Mouse (Mus musculus): Measurements from ENCODE around the gene Fam234a. TPM values are rescaled to one million over a fixed set of nuclear protein-coding genes. Genes with fewer than 3 reads are reported as not detected.

The Fam234a gene
- polyA plus RNA-seq, 1 experiment from 2014 or later, result 89.5 TPM

DNA sequence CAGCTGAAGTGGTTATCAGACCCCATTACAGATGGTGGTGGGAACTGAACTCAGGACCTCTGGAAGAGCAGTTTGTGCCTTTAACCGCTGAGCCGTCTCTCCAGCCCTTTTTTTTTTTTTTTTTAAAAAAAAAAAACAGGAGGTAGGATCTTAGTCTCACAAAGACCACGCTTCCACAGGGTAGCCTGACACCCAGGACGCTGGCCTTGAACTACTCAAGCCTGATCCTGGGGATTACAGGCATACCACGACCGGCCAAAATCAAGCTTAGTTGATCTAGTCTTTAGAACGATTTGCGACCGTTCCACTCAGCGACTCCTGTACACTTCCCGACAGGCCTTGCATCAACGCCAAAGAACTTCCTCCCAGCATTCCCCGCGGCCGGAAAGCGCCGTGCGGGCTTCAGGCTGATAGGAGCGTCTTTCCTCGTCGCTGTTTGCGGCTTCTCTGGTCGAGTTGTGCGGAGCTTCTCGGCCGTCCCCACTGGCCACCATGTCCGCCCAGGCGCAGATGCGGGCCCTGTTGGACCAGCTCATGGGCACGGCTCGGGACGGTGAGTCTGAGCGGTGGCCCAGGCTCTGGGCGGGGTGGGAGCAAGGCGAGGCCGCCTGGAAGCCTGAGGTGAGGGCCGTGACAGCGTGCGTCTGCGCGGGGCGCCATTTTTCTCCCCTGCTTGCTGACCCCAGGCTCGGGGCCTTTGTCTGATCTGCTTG, 8.7 kb upstream of the Fam234a start, which contains the start of gene Luc7l:
Gene Luc7l (plus strand): TSS at position 358 of the 713 bp plus-strand sequence.
- H3K36me3 ChIP-seq, result peaks cover 9% of the 10 kb centered on the region; the same call in 1 of the 2 replicates
- no peaks in the 10 kb centered on the region for H3K9me3 ChIP-seq
- WGBS, result under 1% methylated on average over 43 of the region's 43 CpGs
- H3K27me3 ChIP-seq (replicated peaks), result no peaks in the 10 kb centered on the region
- peak within 1 kb of the TSS; percentile 98 for H3K9ac ChIP-seq
- peak within 1 kb of the TSS; percentile 97 for H3K4me3 ChIP-seq (replicated peaks)
- peak; percentile 97 for ATAC-seq
- H3K27ac ChIP-seq, result peak within 1 kb of the TSS; percentile 99
- peaks cover 4% of the 10 kb centered on the region; the same call in 1 of the 2 replicates for H3K4me1 ChIP-seq (replicated peaks)
- H3K4me2 ChIP-seq (replicated peaks), result peak within 1 kb of the TSS; percentile 64

DNA sequence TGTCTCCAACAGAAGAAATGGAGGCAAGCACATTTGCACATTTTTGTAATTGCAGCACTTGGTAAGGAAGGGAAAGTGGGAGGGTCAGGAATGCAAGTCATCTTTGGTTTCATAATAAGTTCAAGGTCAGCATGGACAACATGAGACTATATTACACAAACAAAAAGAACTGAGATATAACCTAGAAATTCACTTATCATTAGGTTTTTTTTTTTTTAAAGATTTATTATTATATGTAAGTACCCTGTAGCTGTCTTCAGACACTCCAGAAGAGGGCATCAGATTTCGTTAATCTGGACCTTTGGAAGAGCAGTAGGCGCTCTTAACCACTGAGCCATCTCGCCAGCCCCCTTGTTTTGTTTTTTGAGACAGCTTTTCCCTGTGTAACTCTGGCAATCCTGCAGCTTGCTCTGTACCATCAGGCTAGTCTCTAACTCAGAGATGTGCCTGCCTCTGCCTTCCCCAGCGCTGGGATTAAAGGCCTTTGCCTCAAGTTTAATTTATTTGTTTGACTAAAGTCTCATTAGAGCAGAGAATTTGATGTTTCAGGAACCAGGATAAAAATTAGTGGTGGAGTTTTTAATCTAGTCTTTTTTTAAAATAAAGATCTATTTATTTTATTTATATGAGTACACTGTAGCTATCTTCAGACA, 8.0 kb upstream of the Fam234a start:
- H3K4me1 ChIP-seq (replicated peaks), result peaks cover 4% of the 10 kb centered on the region; the same call in 1 of the 2 replicates
- H3K27me3 ChIP-seq (replicated peaks), result no peaks in the 10 kb centered on the region
- WGBS, result 50% methylated on average over 4 of the region's 4 CpGs
- no peak overlapping the region for H3K9ac ChIP-seq
- H3K36me3 ChIP-seq, result peaks cover 3% of the 10 kb centered on the region; the same call in 1 of the 2 replicates
- H3K4me3 ChIP-seq (replicated peaks), result no peak overlapping the region
- peak overlapping the region; percentile 99; the same call in 1 of the 2 replicates for H3K27ac ChIP-seq
- peak overlapping the region; percentile 64 for H3K4me2 ChIP-seq (replicated peaks)
- no peak for ATAC-seq
- no peaks in the 10 kb centered on the region for H3K9me3 ChIP-seq

DNA sequence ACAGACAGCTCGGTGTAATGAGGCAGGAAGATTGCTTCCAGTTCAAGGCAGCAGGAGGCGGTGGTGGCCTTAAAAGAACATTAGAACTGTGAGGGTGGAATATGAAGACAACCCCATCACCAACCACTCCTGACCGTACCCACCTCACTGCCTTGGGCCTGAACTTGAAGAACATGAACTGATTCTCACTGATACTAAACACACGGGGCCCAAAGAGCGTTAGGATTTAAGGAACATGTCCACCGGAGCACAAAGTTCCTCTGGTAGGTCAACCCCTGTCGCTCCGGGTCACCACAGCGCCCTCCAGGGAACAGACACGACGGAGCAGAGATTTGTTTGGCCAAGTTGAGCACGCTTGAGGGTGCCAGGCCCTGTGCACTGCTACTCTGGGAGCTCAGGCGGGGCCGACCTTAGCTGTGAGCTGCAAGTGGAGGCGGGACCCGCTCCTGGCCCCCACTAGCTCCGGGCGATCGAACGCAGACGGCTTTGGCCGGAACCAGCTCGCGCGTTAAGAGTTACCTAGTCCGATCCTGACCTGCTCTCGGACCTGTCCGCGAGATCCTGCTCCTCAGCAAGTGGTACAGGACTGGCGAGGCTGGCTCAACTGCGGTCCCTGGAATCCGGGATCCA, 456 bp downstream of the Fam234a start:
- ATAC-seq, result peak; percentile 73
- H3K27me3 ChIP-seq (replicated peaks), result no peaks in the 10 kb centered on the region
- H3K9me3 ChIP-seq, result no peaks in the 10 kb centered on the region
- peak overlapping the region; percentile 74 for H3K4me3 ChIP-seq (replicated peaks)
- H3K4me2 ChIP-seq (replicated peaks), result peak overlapping the region; percentile 83
- peak overlapping the region; percentile 85 for H3K27ac ChIP-seq
- H3K36me3 ChIP-seq, result no peaks in the 10 kb centered on the region
- peaks cover 4% of the 10 kb centered on the region for H3K4me1 ChIP-seq (replicated peaks)
- under 1% methylated on average over 32 of the region's 32 CpGs for WGBS
- H3K9ac ChIP-seq, result peak overlapping the region; percentile 80

DNA sequence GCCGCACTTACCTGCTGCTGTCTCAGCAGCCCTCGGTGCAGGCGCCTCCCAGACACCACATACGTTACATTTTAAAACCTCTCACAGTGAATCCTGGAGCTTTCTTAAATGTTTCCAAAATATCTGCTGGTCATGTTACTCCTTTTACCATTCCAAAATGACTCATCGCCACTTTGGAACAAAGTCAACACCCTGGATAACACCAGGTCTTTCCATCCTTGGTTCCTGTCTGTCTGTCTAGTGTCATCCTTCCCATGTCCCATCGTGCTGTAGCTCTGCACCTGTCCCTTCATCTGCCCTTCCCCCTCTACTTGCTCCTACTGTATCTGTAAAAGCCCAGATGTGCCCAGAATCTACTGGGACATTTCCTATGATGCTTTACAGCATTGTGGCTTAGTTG, 3.1 kb downstream of the Fam234a start:
- Histone ChIP-seq H3K27ac (peak overlapping the region; percentile 41; the same call in 1 of the 2 replicates), H3K36me3 (no peaks in the 10 kb centered on the region), H3K9ac (no peak overlapping the region), H3K9me3 (no peaks in the 10 kb centered on the region), H3K4me3 (replicated peaks) (no peak overlapping the region), H3K4me1 (replicated peaks) (peaks cover 9% of the 10 kb centered on the region), H3K27me3 (replicated peaks) (no peaks in the 10 kb centered on the region), H3K4me2 (replicated peaks) (no peak overlapping the region)
- ATAC-seq, result no peak
- WGBS, result 70% methylated on average over 6 of the region's 6 CpGs

DNA sequence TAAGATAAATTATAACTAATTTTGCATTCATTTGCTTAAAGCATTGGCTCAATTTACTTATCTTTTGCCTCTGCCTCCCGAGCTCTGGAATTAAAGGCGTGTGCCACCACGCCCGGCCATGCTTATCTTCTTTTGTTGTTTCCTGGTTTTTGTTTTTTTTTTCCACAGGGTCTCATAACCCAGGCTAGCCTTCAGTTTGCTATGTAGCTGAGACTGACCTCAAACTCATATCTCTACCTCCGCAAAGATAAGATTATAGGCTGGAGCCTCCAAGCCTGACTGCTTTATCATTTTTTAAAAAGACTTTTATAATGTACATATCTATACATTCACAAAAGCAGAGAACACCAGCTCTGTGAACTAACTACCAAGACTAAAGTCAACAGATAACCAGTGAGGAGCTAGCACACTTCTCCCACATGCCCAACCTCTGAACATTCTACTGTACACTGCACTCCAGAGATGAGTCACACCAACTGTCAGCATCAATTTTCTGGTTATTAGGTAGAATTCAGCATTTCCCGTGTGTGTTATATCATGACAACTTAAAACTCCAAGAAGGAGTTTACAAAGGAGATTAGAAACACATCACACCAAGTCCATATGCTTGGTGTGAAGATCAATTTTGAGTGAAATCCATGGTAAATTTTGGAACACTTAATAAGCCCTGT, 3.8 kb downstream of the Fam234a start:
- no peak for ATAC-seq
- Histone ChIP-seq H3K9ac (no peak overlapping the region), H3K4me2 (replicated peaks) (no peak overlapping the region), H3K4me3 (replicated peaks) (no peak overlapping the region), H3K9me3 (no peaks in the 10 kb centered on the region), H3K36me3 (no peaks in the 10 kb centered on the region), H3K27me3 (replicated peaks) (no peaks in the 10 kb centered on the region), H3K4me1 (replicated peaks) (peaks cover 9% of the 10 kb centered on the region), H3K27ac (no peak overlapping the region)
- WGBS, result 53% methylated on average over 6 of the region's 6 CpGs

DNA sequence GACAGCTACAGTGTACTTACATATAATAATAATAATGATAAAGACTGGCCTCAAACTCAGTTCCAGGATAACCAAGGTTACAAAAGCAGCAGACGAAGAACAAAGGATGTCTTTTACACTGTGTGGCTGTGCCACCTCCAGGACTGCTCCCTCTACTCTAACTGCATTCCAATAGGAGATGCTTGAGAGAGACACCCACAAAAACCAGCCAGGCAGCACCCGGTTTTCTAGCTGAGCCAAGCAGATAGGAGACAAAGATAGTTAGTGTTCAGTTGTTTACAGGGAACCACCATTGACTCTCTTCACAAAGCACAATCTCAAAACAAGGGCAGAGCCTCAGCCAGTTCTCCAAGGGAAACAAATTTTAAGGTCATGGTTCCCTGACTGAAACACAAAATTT, 4.5 kb downstream of the Fam234a start:
- 60% methylated on average over 2 of the region's 2 CpGs for WGBS

DNA sequence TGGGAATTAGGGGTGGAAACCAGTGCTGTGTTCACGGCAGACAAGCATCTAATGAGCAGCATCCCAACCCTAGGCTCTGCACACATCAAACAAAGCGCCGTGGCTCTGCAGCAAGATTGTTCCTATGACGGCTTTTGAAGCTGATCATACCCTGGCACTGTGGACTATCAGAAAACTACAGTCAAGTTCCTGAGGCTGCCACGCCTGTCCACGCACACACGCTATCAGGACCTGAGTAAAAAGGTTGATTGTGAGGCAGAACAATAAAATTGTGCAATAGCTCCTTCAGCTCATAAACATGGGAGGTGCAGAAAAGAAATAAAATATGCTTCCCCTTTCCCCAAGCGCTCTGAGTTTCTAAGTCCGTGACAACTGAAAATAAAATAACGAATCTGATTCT, 6.4 kb downstream of the Fam234a start:
- no peak overlapping the region for H3K9ac ChIP-seq
- peak; percentile 81 for ATAC-seq
- no peaks in the 10 kb centered on the region for H3K27me3 ChIP-seq (replicated peaks)
- H3K4me1 ChIP-seq (replicated peaks), result peaks cover 12% of the 10 kb centered on the region
- H3K27ac ChIP-seq, result peak overlapping the region; percentile 54
- H3K36me3 ChIP-seq, result no peaks in the 10 kb centered on the region
- no peak overlapping the region for H3K4me3 ChIP-seq (replicated peaks)
- WGBS, result 68% methylated on average over 10 of the region's 10 CpGs
- H3K9me3 ChIP-seq, result no peaks in the 10 kb centered on the region
- 0 out of 2 replicates have a peak overlapping the region, but pooled peaks have one; percentile 22 for H3K4me2 ChIP-seq (replicated peaks)

More for the DNA sequence above, 4.5 kb downstream of the Fam234a start:
- no peak overlapping the region for H3K9ac ChIP-seq
- no peak for ATAC-seq
- peak overlapping the region; percentile 52 for H3K27ac ChIP-seq
- no peak overlapping the region for H3K4me2 ChIP-seq (replicated peaks)
- no peaks in the 10 kb centered on the region for H3K9me3 ChIP-seq
- H3K27me3 ChIP-seq (replicated peaks), result no peaks in the 10 kb centered on the region
- H3K4me3 ChIP-seq (replicated peaks), result no peak overlapping the region
- no peaks in the 10 kb centered on the region for H3K36me3 ChIP-seq
- H3K4me1 ChIP-seq (replicated peaks), result peaks cover 12% of the 10 kb centered on the region

DNA sequence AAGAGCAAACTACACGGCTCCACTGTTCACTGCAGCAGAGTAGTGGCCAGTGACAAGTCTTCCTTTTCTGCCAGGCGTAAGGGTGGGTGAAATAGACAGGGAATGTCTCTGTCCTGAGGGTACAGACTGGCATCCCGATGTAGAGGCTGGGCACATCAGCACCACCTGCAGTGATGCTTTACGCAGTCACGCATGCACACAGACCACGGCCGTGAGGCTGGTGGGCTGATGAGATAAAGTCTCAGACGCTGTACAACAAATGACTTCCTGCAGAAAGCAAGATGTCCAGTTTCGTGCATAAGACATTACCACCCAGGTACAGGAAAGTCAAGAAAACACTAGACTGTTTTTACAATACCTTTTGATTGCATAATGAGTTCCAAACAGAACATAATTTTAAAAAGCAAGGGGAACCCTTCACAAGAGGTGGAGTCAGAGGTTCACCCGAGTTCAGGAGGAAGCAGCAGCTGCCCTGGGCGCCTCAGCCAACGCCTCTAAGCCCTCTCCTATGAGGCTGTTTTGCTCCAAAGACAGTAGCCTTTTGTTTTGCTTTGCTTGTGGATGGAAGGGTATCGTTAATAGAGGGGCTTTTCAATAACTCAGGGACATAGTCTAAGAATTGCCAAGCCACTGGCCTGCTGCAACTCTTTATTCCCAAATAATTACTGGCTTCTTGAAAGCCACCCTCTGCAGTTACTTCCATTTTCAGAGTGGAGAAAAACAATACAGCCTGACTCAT, 8.8 kb downstream of the Fam234a start:
- 50% methylated on average over 13 of the region's 13 CpGs for WGBS
- ATAC-seq, result peak; percentile 22; the same call in 1 of the 2 replicates
- Histone ChIP-seq H3K9me3 (no peaks in the 10 kb centered on the region), H3K36me3 (no peaks in the 10 kb centered on the region), H3K9ac (no peak overlapping the region), H3K4me3 (replicated peaks) (no peak overlapping the region), H3K27me3 (replicated peaks) (no peaks in the 10 kb centered on the region), H3K27ac (peak overlapping the region; percentile 61), H3K4me1 (replicated peaks) (peaks cover 7% of the 10 kb centered on the region), H3K4me2 (replicated peaks) (peak overlapping the region; percentile 4; the same call in 1 of the 2 replicates)

DNA sequence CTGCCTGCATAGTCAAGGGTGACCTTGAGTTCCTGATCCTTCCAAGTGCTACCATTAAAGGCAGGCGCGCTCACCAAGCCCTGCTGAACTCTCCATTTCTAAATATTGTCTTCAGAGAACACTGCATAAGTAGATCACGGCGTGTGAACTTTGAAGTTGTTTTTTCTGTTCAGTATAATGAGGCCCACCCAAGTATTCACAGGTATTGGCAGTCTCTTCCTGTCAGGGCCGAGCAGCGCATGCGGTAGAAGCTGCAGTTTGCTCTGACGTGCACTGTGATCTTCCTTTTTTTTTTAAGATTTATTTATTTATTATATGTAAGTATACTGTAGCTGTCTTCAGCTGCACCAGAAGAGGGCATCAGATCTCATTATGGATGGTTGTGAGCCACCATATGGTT, 9.7 kb downstream of the Fam234a start:
- no peak for ATAC-seq
- no peaks in the 10 kb centered on the region for H3K9me3 ChIP-seq
- H3K27me3 ChIP-seq (replicated peaks), result no peaks in the 10 kb centered on the region
- 77% methylated on average over 8 of the region's 8 CpGs for WGBS
- no peak overlapping the region for H3K4me3 ChIP-seq (replicated peaks)
- 0 out of 2 replicates have a peak overlapping the region, but pooled peaks have one; percentile 17 for H3K27ac ChIP-seq
- no peaks in the 10 kb centered on the region for H3K36me3 ChIP-seq
- H3K4me1 ChIP-seq (replicated peaks), result peaks cover 7% of the 10 kb centered on the region
- H3K4me2 ChIP-seq (replicated peaks), result no peak overlapping the region
- no peak overlapping the region for H3K9ac ChIP-seq

DNA sequence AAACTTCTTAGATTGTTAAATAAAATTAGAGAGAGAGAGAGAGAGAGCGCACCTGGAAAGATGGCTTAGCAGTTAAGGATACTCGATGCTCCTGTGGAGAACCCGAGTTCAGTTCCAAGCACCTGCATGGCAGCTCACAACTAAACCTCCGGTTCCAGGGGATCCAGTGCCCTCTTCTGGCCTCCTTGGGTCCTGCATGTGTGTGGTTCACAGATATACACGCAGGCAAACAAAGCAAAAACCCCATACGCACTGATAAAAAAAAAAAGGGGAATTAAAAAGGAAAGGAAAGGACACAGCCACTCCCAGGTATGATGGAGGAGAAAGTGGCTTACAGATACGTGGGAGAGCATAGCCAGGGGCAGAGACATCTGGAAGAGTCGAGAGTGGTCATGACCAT, 11.2 kb downstream of the Fam234a start:
- H3K4me1 ChIP-seq (replicated peaks), result peaks cover 7% of the 10 kb centered on the region
- H3K27ac ChIP-seq, result no peak overlapping the region
- no peaks in the 10 kb centered on the region for H3K9me3 ChIP-seq
- 77% methylated on average over 8 of the region's 8 CpGs for WGBS
- no peaks in the 10 kb centered on the region for H3K27me3 ChIP-seq (replicated peaks)
- no peaks in the 10 kb centered on the region for H3K36me3 ChIP-seq
- no peak for ATAC-seq
- H3K9ac ChIP-seq, result no peak overlapping the region
- H3K4me3 ChIP-seq (replicated peaks), result no peak overlapping the region
- H3K4me2 ChIP-seq (replicated peaks), result no peak overlapping the region

DNA sequence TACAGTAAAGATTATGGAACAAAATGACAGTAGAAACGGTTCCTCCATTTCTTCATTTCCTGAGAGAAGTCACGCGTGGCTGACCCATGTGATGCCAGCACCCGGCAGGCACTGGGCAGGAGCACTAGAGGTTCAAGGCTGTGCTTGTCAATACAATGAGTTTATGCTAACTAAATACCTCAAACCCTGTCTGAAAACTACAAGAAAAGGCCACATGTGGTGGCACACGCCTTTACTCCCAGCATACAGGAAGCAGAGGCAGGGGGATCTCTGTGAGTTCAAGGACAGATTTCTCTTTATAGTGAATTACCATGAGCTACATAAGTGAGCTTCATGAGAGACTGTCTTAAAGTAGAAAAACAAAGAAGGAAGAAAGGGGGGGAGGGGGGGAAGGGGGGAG, 12.9 kb downstream of the Fam234a start:
- no peak overlapping the region for H3K4me2 ChIP-seq (replicated peaks)
- no peak overlapping the region for H3K27ac ChIP-seq
- H3K4me1 ChIP-seq (replicated peaks), result peaks cover 2% of the 10 kb centered on the region; the same call in 1 of the 2 replicates
- H3K9me3 ChIP-seq, result no peaks in the 10 kb centered on the region
- H3K36me3 ChIP-seq, result no peaks in the 10 kb centered on the region
- H3K27me3 ChIP-seq (replicated peaks), result no peaks in the 10 kb centered on the region
- WGBS, result 88% methylated on average over 5 of the region's 5 CpGs
- no peak overlapping the region for H3K4me3 ChIP-seq (replicated peaks)
- ATAC-seq, result no peak
- H3K9ac ChIP-seq, result no peak overlapping the region

Measured in intestine, embryonic 15.5 days (tissue).